Comparison of ENCODE assay signal across 2 mouse cellular contexts in genomic region chr12:105005715-105005972, GRCm38 (mm10).
TF ChIP-seq lines count a peak whose summit lies in the region.

No protein-coding gene starts in this region.

TF ChIP-seq in MEL, 35 proteins besides CTCF, POLR2A, EP300 and RAD21 (continued from another document):
- TF ChIP-seq ZMIZ1 (IDR thresholded peaks at IDR 0.05; ENCODE audit: low read depth, low read length) = no peak
- TF ChIP-seq TCF12 (IDR thresholded peaks at IDR 0.05; ENCODE audit: low read depth, low read length) = no peak
- TF ChIP-seq MAX (IDR thresholded peaks at IDR 0.05; ENCODE audit: low read length) = no peak
- no peak for TF ChIP-seq SMC3 (IDR thresholded peaks at IDR 0.05; ENCODE audit: low read depth, low read length)
- no peak for TF ChIP-seq KAT2A (conservative IDR thresholded peaks at IDR 0.05; ENCODE audit: low read depth, low read length)
- TF ChIP-seq ELF1 (IDR thresholded peaks at IDR 0.05; ENCODE audit: low read depth, low read length) = no peak
- no peak for TF ChIP-seq GATA1 (IDR thresholded peaks at IDR 0.05; ENCODE audit: low read depth, low read length)
- no peak for TF ChIP-seq NELFE (IDR thresholded peaks at IDR 0.05; ENCODE audit: low read depth, low read length)
- no peak for TF ChIP-seq MXI1 (IDR thresholded peaks at IDR 0.05; ENCODE audit: low read depth, low read length)
- TF ChIP-seq RCOR1 (IDR thresholded peaks at IDR 0.05; ENCODE audit: low read depth, low read length) = no peak
- TF ChIP-seq ZC3H11A (IDR thresholded peaks at IDR 0.05; ENCODE audit: low read depth, low read length) = no peak
- TF ChIP-seq USF1 (IDR thresholded peaks at IDR 0.05; ENCODE audit: low read depth, low read length) = no peak
- TF ChIP-seq ZKSCAN1 (IDR thresholded peaks at IDR 0.05; ENCODE audit: low read depth, low read length) = no peak
- no peak for TF ChIP-seq MAZ (IDR thresholded peaks at IDR 0.05; ENCODE audit: low read depth, low read length)

TF ChIP-seq in myocyte, 11 proteins besides CTCF, POLR2A, EP300 and RAD21 (continued from another document):
- TF ChIP-seq CEBPB (IDR thresholded peaks at IDR 0.05; ENCODE audit: insufficient read depth, poor library complexity, severe bottlenecking) = no peak
- TF ChIP-seq TCF3 (IDR thresholded peaks at IDR 0.05; ENCODE audit: insufficient read length, low read depth) = no peak
- no peak for TF ChIP-seq USF1 (IDR thresholded peaks at IDR 0.05; ENCODE audit: low read depth)
- TF ChIP-seq E2F4 (IDR thresholded peaks at IDR 0.05; ENCODE audit: insufficient read depth) = no peak
- no peak for TF ChIP-seq MYOG (IDR thresholded peaks at IDR 0.05; ENCODE audit: control insufficient read depth in 1 of 3, insufficient read depth in 1 of 3, insufficient read length in 2 of 3, low read depth in 2 of 3)
